Mouse (Mus musculus) bone marrow, adult 2 months (tissue): ENCODE data around the gene Pgam2.

Experiments
- CTCF ChIP-seq: fragments of 200-500 bp; IDR thresholded peaks from 2 replicates; pipeline ENCODE4 v1.5.1; 2011; ENCODE audit warnings: low read length, control low read depth; ENCODE audit not compliant: control insufficient read depth, insufficient read depth
- POLR2A ChIP-seq: fragments of 200-500 bp; IDR thresholded peaks from 2 replicates; pipeline ENCODE4 v1.6.1; 2011; ENCODE audit warnings: low read depth, mild to moderate bottlenecking, control low read depth, low read length, borderline replicate concordance; ENCODE audit not compliant: control insufficient read depth

DNA sequence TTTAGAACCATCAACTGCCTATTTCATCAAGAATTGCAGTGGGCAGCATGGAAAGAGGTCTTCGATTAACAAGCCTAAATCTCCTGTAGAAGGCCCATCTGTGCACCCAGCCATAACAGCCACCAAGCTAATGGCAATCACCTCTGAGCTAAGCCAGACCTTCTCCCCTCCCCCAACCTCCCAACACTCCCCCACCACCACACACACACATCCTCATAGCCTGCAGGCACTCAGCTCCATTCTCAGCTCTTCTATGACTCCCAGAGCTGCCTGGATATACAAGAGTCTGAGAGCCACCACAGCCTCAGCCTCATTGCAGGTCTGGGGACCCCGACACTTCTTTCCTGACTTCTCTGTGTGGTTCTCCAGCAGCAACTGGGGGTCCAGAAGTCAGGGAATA is 49.8 kb downstream of the Pgam2 start:
- TF ChIP-seq CTCF: no peak
- TF ChIP-seq POLR2A: no peak
